Mouse (Mus musculus) CD4-positive, CD25-positive, alpha-beta regulatory T cell, adult 2 months (primary cell): ENCODE data around the gene Zfp512b.

Source experiments
- DNase-seq: peaks from one replicate; pipeline ENCODE4 v3.0.0-alpha.2; 2012; ENCODE audit warnings: low read depth, low spot score

Zfp512b gene

GRCm38 (mm10) chr2:181573961-181574360 lies 18.6 kb downstream of the Zfp512b start:
- no peak for DNase-seq

GRCm38 (mm10) chr2:181572921-181573920 lies 19.4 kb downstream of the Zfp512b start:
- DNase-seq, result no peak

GRCm38 (mm10) chr2:181571941-181572670 lies 20.5 kb downstream of the Zfp512b start:
- no peak for DNase-seq

GRCm38 (mm10) chr2:181570921-181571595 lies 21.5 kb downstream of the Zfp512b start:
- no peak for DNase-seq

- no peak for DNase-seq
These were observed 22.2 kb downstream of the Zfp512b start for GRCm38 (mm10) chr2:181570375-181570774.

- no peak for DNase-seq
These were observed 22.7 kb downstream of the Zfp512b start for GRCm38 (mm10) chr2:181569856-181570255.

- peak; percentile 77 for DNase-seq
These were observed 24.2 kb downstream of the Zfp512b start for GRCm38 (mm10) chr2:181568272-181569008.

GRCm38 (mm10) chr2:181567338-181567737 lies 25.3 kb downstream of the Zfp512b start:
- no peak for DNase-seq

- DNase-seq, result no peak
These were observed 38.8 kb downstream of the Zfp512b start for GRCm38 (mm10) chr2:181553772-181554171.

GRCm38 (mm10) chr2:181550233-181550632 lies 42.4 kb downstream of the Zfp512b start:
- no peak for DNase-seq

- DNase-seq, result no peak
These were observed 43.9 kb downstream of the Zfp512b start for GRCm38 (mm10) chr2:181548682-181549081.

GRCm38 (mm10) chr2:181548227-181548626 lies 44.4 kb downstream of the Zfp512b start:
- DNase-seq, result no peak

- no peak for DNase-seq
These were observed 46.5 kb downstream of the Zfp512b start for GRCm38 (mm10) chr2:181546142-181546541.

- no peak for DNase-seq
These were observed 50.7 kb downstream of the Zfp512b start for GRCm38 (mm10) chr2:181541761-181542380.

GRCm38 (mm10) chr2:181537444-181538047 lies 55.1 kb downstream of the Zfp512b start:
- peak; percentile 28 for DNase-seq

- no peak for DNase-seq
These were observed 56.2 kb downstream of the Zfp512b start for GRCm38 (mm10) chr2:181536410-181536809.

- no peak for DNase-seq
These were observed 60.0 kb downstream of the Zfp512b start for GRCm38 (mm10) chr2:181532589-181532988.
